Mouse (Mus musculus) ES-Bruce4 (cell line): ENCODE measurements at regions not wholly inside any gene's neighbourhood (a gene's known extent, or its start where the extent isn't known, plus 50 kb on each side); places are given as distances from the start of the nearest gene placed in this dataset.

Source experiments
- H3K27ac ChIP-seq: 2 replicates; pipeline ENCODE4 v1.5.1; 2012; ENCODE audit warnings: low read length, inconsistent platforms; ENCODE audit not compliant: insufficient read depth
- H3K27me3 ChIP-seq: 2 replicates; pipeline ENCODE4 v1.6.1; 2012; ENCODE audit warnings: mild to moderate bottlenecking, low read length, inconsistent platforms; ENCODE audit not compliant: control insufficient read depth, poor library complexity, insufficient read depth, severe bottlenecking
- H3K36me3 ChIP-seq: 2 replicates; pipeline ENCODE4 v1.6.1; 2012; ENCODE audit warnings: inconsistent platforms, mild to moderate bottlenecking, low read length, moderate library complexity; ENCODE audit not compliant: control insufficient read depth, poor library complexity, insufficient read depth, severe bottlenecking
- H3K4me1 ChIP-seq: one replicate; pipeline ENCODE4 v1.8.1; 2011; ENCODE audit warnings: low read length; ENCODE audit not compliant: control insufficient read depth, insufficient read depth
- H3K4me3 ChIP-seq: 2 replicates; pipeline ENCODE4 v1.5.1; 2011; ENCODE audit warnings: low read depth, mild to moderate bottlenecking, low read length
- H3K9ac ChIP-seq: 2 replicates; pipeline ENCODE4 v1.6.1; 2012; ENCODE audit warnings: low read depth, mild to moderate bottlenecking, inconsistent platforms; ENCODE audit not compliant: poor library complexity, severe bottlenecking
- H3K9me3 ChIP-seq: replicated peaks from 2 replicates; pipeline ENCODE4 v1.6.1; 2012; ENCODE audit warnings: mild to moderate bottlenecking, low read length, inconsistent platforms; ENCODE audit not compliant: control insufficient read depth, poor library complexity, insufficient read depth, severe bottlenecking
- CTCF ChIP-seq: IDR thresholded peaks from one replicate; pipeline ENCODE4 v1.8.1; 2011; ENCODE audit warnings: low read depth, low read length
- EP300 ChIP-seq: IDR thresholded peaks from 2 replicates; pipeline ENCODE4 v1.6.1; 2011; ENCODE audit warnings: low read depth, low read length; ENCODE audit not compliant: insufficient read depth
- POLR2A ChIP-seq: IDR thresholded peaks from one replicate; pipeline ENCODE4 v1.8.1; 2011; ENCODE audit warnings: low read length; ENCODE audit not compliant: insufficient read depth

DNA sequence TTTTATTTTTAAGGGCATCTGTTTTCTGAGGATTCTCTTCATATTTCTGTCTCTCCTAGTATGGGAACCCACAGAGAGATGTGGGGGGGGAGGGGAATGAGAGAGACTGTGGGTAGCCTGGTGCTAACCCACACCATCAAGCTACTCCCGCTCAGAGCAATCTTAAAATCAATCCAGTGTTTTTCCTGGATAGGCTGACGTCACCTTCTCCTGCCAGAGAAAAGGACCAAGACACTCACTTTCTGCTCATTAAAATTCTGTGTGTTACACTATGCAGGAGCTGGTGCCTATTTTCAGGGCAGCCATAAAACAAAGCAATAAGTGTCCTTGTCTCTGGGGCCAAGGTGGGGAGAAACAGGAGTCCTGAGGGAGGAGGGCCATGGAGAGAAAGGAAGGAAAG lies 537.3 kb upstream of the Tbl1xr1 start:
- no peak overlapping the region for H3K9ac ChIP-seq
- TF ChIP-seq POLR2A: no peak
- no peak for TF ChIP-seq CTCF
- TF ChIP-seq EP300: no peak
- no peak overlapping the region for H3K4me3 ChIP-seq
- H3K36me3 ChIP-seq: no peaks in the 10 kb centered on the region
- H3K4me1 ChIP-seq: no peaks in the 10 kb centered on the region
- H3K9me3 ChIP-seq: no peaks in the 10 kb centered on the region
- H3K27ac ChIP-seq: no peak overlapping the region
- no peaks in the 10 kb centered on the region for H3K27me3 ChIP-seq

DNA sequence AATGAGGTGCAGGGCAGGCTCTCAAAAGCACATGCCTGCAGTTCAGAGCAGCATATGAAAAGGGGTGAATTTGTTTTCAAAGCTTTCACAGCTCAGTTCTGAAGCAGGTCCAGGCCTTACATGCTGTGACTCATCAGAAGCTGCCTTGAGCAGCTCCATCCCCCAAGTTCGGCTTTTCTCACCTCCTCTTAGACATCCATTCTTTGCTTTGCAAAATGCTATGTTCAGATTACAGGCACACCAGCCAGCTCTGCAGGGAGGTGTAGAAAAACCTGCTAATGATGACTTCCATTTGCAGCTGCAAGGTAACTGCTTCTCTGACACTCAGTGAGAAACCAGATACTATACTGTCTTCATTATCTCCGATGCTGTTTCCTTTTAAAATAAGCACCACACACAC lies 532.0 kb upstream of the Tbl1xr1 start:
- H3K4me3 ChIP-seq: no peak overlapping the region

DNA sequence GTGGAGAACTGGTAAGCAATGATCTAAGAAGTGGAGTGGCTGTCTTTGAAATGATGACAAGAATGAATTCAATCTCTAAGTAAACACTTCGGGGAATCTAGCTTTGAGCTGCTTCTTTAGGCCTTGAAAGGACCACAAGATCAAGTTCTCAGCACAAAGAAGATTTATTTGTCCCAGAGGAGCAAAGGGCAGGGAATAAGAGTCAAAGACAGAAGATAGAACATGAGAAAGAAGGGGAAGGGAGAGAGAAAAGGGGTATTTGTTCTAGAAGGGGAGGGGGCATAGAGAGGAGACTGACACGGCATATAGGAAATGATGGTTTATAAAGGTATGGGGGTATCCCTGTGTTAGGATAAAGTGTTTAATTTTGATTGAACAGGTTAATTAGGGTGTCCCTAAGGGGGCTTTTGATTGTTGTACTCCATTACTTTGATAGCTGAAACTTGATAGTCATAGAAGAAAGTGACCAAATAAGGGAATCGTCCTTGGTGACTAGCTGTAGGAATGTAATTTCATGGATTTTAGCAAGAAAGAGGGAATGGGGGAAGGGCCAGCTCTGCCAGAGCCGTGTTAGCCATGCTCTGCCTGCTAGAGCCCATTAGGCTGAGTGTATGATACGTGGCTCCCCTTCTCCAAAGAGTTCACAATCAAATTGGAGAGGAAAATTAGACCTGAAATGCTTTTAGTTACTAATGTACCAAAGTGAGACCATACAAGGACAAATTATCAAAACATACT lies 531.1 kb upstream of the Tbl1xr1 start:
- H3K9ac ChIP-seq: no peak overlapping the region
- no peak overlapping the region for H3K4me3 ChIP-seq
- no peaks in the 10 kb centered on the region for H3K4me1 ChIP-seq
- TF ChIP-seq CTCF: no peak
- TF ChIP-seq EP300: no peak
- no peak for TF ChIP-seq POLR2A
- no peak overlapping the region for H3K27ac ChIP-seq
- H3K36me3 ChIP-seq: no peaks in the 10 kb centered on the region
- H3K27me3 ChIP-seq: no peaks in the 10 kb centered on the region
- H3K9me3 ChIP-seq: no peaks in the 10 kb centered on the region

More for the DNA sequence above, 532.0 kb upstream of the Tbl1xr1 start:
- no peaks in the 10 kb centered on the region for H3K36me3 ChIP-seq
- no peaks in the 10 kb centered on the region for H3K4me1 ChIP-seq
- no peak overlapping the region for H3K9ac ChIP-seq
- H3K9me3 ChIP-seq: no peaks in the 10 kb centered on the region
- no peaks in the 10 kb centered on the region for H3K27me3 ChIP-seq
- H3K27ac ChIP-seq: no peak overlapping the region
- no peak for TF ChIP-seq EP300
- TF ChIP-seq CTCF: no peak
- no peak for TF ChIP-seq POLR2A

DNA sequence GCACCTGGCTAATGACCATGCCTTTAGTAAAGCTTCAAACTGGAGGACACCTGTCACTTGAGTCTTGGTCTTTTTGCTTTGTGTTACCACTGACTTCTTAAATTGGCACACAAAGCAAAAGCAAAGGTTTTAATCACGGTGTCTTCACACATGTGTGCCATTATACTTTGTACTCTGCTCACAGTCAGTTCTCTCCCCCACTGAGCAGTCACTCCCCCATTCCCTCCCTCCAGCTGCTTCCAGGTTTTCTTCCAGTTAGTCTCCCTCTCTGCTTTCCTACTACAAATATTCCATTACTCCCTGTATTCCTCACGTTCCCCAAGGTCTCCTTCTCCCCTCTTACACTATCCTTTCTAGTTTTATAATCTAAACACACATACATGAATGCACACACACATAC lies 530.0 kb upstream of the Tbl1xr1 start:
- Histone ChIP-seq H3K27me3 (no peaks in the 10 kb centered on the region), H3K27ac (no peak overlapping the region), H3K9me3 (no peaks in the 10 kb centered on the region), H3K4me1 (no peaks in the 10 kb centered on the region), H3K9ac (no peak overlapping the region), H3K4me3 (no peak overlapping the region), H3K36me3 (no peaks in the 10 kb centered on the region)
- TF ChIP-seq EP300: no peak

DNA sequence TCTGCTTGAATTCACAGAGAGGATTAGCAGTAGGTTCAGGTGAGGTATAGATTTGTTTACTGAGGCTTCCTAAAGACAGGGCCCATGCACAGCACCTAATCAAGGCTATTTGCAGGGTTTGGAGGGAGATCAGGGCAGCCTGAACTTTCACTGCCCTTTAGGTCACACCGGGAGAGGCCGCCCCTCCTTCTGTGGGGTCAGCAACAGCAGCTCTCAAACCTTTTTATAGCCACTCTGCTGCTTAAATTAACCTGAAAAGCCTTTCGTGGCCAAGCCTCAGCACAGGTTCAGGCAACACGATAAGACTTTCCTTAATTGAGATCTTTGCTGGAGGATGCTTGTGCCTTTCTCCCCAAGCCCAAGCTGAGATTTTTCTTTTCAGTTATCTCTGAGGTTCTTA lies 526.8 kb upstream of the Tbl1xr1 start:
- peaks cover 1% of the 10 kb centered on the region for H3K4me1 ChIP-seq
- no peak overlapping the region for H3K9ac ChIP-seq

DNA sequence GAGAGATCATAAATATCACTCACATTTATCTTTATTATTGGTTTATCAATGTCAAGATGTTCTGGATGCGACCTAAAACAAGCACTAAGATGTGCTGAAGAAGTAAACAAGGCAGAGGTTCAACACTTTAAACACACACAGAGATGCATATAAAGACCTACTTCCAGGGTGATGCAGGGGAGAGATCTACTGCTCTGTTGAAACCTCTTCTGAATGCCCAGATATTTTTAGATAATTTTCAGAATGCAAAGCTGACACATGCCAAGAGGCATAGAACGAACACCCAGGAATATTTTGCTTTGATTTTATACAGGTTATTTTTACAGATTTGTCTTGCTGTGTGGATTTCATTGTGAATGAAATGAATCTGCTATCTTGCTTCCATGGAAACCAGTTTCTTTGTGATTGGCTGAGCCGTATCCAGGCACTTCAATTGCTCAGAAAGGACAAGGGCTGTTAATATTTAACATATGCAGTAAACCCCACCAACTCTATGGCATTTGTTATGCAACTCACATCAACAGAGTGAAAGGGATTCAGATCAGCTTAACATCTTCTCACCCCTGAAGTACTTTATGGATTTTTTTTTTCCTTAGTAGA lies 523.2 kb upstream of the Tbl1xr1 start:
- Histone ChIP-seq H3K36me3 (no peaks in the 10 kb centered on the region), H3K4me1 (peaks cover 1% of the 10 kb centered on the region), H3K4me3 (no peak overlapping the region), H3K27ac (no peak overlapping the region), H3K27me3 (no peaks in the 10 kb centered on the region), H3K9ac (no peak overlapping the region), H3K9me3 (no peaks in the 10 kb centered on the region)
- TF ChIP-seq CTCF (no peak), EP300 (no peak), POLR2A (no peak)

More for the DNA sequence above, 526.8 kb upstream of the Tbl1xr1 start:
- no peaks in the 10 kb centered on the region for H3K27me3 ChIP-seq
- H3K27ac ChIP-seq: no peak overlapping the region
- H3K9me3 ChIP-seq: no peaks in the 10 kb centered on the region
- TF ChIP-seq EP300: no peak
- no peak for TF ChIP-seq POLR2A
- TF ChIP-seq CTCF: no peak
- no peak overlapping the region for H3K4me3 ChIP-seq
- H3K36me3 ChIP-seq: no peaks in the 10 kb centered on the region
